Mouse (Mus musculus): ENCODE measurements around the gene Trim43a.
"Not testable (repeated sequence)": the region's sequence is repeated elsewhere in the genome, so short reads cannot be mapped to it uniquely, and the experiment has no call there.

Trim43a gene

GRCm38 (mm10) chr9:88580591-88580990 is at the start of gene Trim43a:
Gene Trim43a (plus strand): TSS chr9:88580891.
- DNase-seq (ENCODE audit: low spot score) = not testable (repeated sequence)

DNA sequence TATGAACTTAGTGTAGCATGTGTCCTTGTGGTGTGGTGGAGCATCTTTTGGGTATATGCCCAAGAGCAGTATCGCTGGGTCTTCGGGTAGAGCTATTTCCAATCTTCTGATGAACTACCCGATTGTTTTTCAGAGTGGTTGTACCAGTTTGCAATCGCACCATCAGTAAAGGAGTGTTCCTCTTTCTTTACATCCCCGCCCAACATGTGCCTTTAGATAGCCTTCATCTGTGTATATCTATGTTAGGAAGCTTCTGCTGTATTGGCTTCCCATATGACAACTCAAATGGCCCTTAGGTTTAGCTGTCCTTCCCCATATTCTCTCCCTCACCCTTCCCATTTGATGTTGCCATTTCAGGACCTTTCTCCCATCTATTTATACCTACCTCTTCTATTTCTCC is 46.6 kb upstream of the Trim43a start:
- no peak for DNase-seq (ENCODE audit: low spot score)

DNA sequence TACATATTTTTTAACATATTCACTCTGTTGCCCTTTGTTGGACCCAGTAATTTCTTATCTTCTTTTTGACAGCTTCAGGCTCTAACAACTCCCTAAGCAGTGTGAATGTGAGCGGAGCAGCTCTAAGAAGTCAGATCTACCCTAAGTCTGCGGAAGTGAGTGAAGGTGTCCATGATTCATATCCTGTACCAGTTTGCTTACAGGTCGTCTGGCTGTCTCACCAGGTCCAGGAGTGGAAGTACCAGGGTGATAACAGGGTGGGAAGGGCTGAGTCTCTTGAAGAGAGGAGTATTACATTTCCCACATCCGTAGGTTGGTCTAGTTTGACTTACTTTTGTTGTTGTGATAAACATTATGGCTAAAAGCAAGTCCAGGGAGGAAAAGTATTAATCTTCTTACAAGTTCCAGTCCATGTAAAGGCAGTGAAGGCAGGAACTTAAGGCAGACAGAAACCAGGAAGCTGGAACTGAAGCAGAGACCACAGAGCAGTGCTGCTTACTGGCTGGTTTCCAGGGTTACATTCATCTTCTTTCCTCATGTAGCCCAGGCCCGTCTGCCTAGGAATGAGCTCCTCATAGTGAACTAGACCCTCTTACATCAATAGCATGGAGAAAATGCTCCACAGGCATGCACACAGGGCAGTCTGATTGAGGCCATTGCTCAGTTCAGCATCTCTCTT is 41.0 kb upstream of the Trim43a start:
- no peak for DNase-seq (ENCODE audit: low spot score)

DNA sequence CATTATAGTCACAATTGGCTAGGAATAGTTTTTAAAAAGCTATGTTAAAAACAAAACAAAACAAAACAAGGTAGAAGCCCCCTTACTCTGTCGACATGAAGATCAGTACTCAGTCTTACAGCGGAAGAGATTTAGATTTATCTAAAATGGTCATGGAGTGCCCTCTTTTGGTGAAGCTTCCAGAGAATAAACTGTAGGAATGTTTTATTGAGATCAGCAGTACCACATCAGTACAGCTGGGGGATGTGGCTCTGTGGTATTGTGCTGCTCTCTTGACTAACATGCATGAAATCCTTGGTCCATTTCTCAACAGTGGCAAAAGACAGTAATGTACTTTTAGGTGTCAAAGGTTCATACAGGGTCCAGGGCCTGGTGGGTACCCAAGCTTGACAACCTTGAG is 37.9 kb upstream of the Trim43a start:
- DNase-seq (ENCODE audit: low spot score) = no peak

DNA sequence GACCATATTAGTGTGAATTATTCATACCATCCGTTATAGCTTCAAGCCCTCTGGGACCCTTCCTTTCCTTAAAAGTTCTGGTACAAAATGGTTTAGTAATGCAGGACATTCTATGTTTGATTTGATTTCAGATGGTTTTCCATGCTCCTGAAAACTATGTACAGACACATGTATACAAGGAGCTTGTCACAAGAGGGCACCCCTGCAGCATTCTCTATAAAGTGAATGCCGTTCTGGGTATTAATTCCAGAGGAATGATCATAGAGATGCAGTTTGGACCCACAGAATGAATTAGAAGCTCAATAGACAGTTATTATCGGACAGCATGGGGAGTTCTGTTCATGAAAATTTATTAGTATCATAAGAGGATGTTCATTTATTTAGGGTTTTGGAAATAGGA is 35.2 kb upstream of the Trim43a start:
- DNase-seq (ENCODE audit: low spot score) = no peak

- DNase-seq (ENCODE audit: low spot score) = peak; percentile 64
Observed at GRCm38 (mm10) chr9:88546166-88546565, 34.5 kb upstream of the Trim43a start.

- DNase-seq (ENCODE audit: low spot score) = no peak
Observed at GRCm38 (mm10) chr9:88546657-88547056, 34.0 kb upstream of the Trim43a start.

DNA sequence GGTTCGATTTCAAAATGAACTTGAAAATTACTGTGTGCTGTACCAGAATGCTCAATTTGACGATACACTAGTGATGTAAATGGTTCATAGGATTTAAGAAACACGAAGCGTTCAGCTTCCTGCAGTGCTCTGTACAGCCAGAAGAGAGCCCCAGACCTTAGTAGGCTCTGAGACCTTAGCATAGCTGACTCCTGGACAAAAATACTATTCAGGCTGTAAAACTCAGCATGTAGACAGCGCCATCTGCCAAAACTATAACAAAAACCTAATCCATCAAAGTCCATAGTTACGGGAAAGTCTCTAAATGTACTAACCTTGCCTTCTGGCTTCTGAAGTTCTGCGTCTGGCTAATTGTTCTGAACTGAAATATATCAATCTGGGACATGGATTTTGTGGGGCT is 33.4 kb upstream of the Trim43a start:
- DNase-seq (ENCODE audit: low spot score) = no peak

DNA sequence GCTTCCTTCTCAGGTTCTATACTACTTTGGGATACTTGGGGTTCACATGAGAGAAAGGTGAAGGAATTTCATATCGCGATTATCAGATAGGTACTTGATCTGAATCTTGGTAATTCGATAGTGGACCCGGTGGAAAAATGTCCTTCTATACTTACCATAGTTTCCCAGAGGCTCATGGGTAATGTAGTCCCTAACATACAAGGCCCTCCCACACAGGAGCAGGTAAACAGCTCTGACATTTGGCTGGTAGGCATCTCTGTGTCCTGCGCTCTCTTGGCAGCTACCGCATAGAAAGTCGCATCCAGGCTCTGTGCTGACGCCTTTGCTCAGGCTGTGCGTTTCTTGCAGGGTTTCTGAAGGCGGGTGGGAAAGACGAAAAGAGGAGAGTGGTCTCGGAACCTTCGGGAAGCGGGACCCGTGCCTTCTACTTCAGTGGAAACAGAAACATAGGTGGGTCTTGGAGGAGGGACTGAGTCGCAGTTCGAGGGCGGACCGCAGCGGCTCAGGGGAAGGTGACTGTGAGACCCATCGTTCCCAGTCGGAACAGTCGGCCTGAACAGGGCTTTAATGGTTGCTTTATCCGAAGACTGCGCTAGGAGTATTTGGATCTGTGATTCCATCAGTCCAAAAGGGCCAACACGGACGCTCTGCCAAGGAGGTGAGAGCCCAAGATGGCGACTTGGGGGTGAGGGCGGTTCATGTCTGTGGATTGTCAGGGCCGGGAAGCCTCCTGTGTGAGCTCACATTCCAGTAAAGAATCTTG is 32.7 kb upstream of the Trim43a start, which contains the start of gene Zfp949:
Gene Zfp949, plus strand, starts transcription at position 170 of the 763 bp plus-strand sequence.
- peak; percentile 54 for DNase-seq (ENCODE audit: low spot score)

- no peak for DNase-seq (ENCODE audit: low spot score)
Observed at GRCm38 (mm10) chr9:88548614-88548945, 32.1 kb upstream of the Trim43a start.

DNA sequence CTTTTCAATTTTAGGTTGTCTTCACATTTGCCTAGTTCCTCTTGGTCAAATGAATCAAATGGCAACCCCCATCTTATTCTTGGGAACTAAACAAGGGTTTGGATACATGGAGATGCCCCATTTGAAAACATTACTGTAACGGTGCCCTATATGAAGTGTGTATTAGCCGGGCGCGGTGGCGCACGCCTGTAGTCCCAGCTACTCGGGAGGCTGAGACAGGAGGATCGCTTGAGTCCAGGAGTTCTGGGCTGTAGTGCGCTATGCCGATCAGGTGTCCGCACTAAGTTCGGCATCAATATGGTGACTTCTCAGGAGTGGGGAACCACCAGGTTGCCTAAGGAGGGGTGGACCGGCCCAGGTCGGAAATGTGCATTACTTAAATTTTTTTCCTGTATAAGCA is 27.6 kb upstream of the Trim43a start:
- DNase-seq (ENCODE audit: low spot score) = no peak

GRCm38 (mm10) chr9:88558146-88558545 is 22.5 kb upstream of the Trim43a start:
- no peak for DNase-seq (ENCODE audit: low spot score)

- DNase-seq (ENCODE audit: low spot score) = not testable (repeated sequence)
Observed at GRCm38 (mm10) chr9:88561476-88561875, 19.2 kb upstream of the Trim43a start.

GRCm38 (mm10) chr9:88570471-88570870 is 10.2 kb upstream of the Trim43a start:
- DNase-seq (ENCODE audit: low spot score) = not testable (repeated sequence)

- DNase-seq (ENCODE audit: low spot score) = not testable (repeated sequence)
Observed at GRCm38 (mm10) chr9:88593708-88594107, 13.0 kb downstream of the Trim43a start.

DNA sequence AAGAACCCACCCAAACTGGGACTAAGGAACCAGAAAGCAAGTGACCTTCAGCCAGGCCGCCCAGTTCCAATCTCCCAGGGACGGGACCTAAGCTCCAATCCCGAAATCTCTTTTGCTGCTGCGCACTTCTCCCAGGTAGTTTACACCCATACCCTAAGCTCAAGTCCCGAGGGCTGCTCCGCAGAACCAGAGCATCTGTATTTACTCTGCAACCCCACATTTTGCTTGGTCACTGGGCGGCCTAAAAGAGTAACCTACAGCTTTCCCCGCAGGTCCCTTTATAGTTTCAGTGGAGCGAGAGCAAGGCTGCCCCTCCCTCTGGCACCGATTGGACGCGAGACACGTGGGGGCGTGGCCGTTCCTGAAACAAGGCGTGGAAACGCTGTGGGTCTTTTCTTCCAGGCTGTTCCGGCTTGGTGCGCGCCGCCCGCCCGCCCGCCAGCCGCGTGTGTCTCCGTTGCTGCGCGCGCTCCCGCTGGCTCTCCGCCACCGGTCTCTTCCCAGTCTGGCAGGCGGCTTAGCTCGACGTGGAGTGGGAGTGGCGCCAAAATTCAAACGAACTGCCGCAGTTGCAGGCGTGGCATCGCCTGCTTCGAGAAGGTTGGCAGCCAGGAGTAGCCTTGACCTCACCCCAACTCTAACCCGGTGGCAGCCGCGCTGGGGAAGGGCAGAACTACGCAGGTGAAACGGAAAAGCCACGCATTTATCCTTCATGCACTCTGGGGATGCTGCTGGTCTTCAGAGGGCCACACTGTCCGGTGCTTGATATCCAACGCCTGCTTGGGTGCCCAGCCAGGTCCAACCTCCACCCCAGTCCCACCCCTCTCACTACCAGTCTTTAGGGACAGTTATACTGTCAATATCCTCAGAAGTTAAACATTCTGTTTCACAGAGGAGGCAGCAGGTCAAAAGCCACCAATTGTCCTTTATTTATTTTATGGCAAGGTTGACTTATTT is 18.8 kb downstream of the Trim43a start:
- peak; percentile 100 for DNase-seq (ENCODE audit: low spot score)

GRCm38 (mm10) chr9:88625803-88626514 is 45.3 kb downstream of the Trim43a start:
- not testable (repeated sequence) for DNase-seq (ENCODE audit: low spot score)

DNA sequence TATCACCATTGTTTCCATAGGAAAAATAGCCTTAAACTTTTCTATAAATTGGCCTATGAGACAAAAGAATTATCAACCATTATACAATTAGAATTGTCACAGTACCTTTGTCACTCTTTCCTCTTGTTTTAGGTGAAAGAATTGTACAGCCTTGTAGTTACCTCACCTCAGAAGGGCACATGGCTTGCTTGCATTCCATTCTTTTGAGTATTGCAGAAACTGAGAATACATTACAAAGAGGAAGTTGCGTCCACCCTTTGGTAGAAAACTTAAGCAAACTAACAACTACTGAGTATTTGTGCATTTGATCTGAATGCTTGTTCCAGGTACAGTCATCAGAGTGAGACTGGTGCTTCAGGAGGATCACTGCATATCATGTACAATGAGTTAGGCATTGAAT is 57.4 kb downstream of the Trim43a start:
- not testable (repeated sequence) for DNase-seq (ENCODE audit: low spot score)
